Mouse (Mus musculus): ENCODE measurements around the gene Rtca.

The Rtca gene

DNA sequence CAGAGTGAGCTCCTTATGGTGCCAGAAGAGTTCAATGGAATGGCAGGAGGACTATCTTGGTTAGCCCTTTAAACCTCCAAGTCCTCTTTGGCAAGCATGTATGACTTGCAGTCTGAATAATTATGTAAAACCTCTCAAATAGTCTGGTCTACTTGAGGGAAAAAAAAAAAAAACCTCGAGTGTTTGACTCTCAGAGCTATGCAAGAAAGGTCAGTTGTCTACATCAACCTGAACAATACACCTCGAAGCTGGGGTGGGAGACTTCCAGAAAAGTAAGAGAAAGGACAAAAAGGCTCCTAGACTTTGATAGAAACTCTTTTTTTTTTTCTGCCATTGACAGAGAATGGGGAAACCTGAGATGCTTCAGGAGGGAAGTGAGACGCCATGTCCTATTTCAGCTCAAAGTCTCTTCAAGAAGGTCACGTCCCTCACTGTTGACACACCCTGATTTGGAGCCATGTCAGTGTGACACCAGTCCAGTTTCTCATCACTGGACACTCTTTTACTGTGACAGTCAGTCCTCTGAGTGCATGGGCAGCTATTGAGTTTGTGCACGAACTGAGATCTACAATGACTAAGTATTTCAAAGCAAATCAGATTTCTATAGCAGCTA is 31.2 kb downstream of the Rtca start:
- no peak for DNase-seq (ENCODE audit: low read depth, low spot score)

DNA sequence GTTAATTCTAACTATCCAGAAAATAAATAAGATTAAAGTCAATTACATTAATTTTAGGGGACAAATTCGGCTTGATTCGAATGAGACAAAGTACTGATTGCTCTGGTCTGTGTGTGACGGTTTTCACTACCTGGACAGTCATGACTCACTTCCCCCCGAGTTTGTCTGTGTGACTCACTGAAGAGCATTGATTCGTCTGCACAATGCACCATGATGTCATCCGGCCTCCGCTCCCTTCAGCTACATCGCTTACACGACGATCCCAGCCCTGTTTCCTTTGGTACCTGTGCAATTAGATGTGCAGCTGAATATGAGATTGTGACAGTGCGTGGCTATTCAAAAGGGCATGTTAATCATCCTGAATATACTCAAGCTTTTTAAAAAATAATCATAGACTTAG is 33.4 kb downstream of the Rtca start:
- no peak for DNase-seq (ENCODE audit: low read depth, low spot score)

DNA sequence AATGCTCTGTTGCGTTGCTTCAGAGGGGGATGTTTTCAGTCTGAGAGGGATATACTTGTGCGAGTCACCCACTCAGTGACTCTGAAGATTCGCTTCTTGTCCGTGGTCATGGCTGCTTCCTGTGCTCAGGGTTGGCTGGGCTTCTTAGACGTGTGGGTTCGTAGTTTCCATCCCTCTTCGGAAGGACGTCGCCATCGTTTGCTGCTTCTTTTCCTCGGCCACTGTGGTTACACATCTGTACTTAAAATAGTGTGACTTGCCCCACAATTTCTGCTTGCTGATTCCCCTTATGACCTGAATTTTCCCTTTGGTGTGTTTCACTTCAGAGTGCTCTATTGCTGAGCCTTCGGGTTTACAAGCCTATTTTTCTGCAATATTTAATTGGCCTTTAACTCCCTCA is 42.3 kb downstream of the Rtca start:
- DNase-seq (ENCODE audit: low read depth, low spot score): no peak

DNA sequence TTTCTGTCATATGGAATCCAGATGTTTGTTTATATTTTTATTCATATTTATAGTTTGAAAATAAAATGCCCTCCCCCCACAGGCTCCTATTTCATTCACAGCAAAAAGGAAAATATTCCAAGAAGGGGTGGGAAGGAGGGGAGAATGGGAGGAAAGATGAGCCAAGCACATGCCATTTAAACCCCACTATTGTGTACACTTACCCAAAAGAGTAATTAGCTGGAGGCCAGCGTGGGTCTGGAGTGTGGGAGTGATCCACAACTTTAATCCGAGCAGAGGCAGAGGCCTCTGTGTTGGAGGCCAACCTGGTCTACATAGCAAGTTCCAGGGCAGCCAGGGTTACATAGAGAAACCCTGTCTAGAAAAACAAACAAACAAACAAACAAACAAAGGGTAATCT is 43.7 kb downstream of the Rtca start:
- no peak for DNase-seq (ENCODE audit: low read depth, low spot score)

- DNase-seq (ENCODE audit: low read depth, low spot score): no peak
Observed at GRCm38 (mm10) chr3:116461053-116461452, 47.0 kb downstream of the Rtca start.

- no peak for DNase-seq (ENCODE audit: low read depth, low spot score)
Observed at GRCm38 (mm10) chr3:116454529-116454928, 53.5 kb downstream of the Rtca start.

DNA sequence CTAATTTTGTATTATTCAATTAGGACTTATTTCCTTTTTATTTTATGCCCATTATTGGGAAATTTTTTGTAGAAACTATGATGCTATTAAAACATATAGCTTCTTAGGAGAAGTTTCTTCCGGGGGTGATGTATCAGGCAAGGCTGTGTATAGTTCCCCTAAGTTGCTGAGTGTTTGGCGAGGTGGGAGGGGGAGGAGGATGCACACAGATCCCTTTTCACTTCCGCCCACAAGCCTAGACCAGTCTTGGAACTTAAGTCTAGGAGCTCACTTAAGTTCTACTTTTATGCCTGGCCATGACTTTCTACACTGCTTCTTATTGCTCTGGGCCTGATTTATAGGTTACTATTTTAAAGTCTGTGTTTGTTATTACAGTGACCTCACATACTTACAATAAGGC is 57.3 kb downstream of the Rtca start:
- no peak for DNase-seq (ENCODE audit: low read depth, low spot score)

DNA sequence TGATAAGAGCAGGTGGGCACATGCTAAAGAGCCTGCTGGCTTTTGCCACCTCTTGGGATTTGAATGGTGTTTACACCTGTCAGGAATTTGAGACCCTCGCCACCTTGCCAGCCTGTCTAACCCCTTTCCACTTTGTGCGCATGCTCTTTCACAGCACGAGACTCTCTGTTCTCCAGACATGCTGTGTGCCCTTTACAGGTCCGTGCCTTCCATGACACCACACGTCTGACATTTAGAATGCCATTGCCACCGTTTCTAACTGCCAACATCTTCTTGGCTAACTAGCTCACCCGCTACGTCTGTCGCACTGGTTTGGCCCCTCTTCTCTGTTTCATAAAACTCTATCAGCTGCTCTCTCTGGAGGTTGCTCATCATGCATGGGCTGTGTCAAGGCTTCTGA is 63.7 kb downstream of the Rtca start:
- no peak for DNase-seq (ENCODE audit: low read depth, low spot score)

DNA sequence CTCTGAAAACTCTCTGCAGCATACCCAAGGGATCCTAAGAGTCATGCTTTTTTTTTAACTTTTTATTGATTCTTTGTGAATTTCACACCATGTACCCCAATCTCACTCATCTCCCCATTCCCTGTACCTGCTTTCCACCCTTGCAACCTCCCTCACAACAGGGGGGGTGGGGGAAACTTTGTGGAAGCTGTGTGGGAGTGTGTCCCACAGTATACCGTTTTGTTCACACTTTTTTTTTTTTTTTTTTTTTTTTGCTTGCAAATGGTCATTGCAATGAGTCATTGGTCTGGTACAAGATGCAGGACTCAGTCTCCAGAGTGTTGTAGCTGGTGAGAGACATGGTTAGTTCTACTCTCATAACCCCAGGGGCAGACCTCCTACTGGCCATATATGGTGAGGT is 65.2 kb downstream of the Rtca start:
- no peak for DNase-seq (ENCODE audit: low read depth, low spot score)

GRCm38 (mm10) chr3:116441518-116442205 is 66.3 kb downstream of the Rtca start:
- no peak for DNase-seq (ENCODE audit: low read depth, low spot score)

DNA sequence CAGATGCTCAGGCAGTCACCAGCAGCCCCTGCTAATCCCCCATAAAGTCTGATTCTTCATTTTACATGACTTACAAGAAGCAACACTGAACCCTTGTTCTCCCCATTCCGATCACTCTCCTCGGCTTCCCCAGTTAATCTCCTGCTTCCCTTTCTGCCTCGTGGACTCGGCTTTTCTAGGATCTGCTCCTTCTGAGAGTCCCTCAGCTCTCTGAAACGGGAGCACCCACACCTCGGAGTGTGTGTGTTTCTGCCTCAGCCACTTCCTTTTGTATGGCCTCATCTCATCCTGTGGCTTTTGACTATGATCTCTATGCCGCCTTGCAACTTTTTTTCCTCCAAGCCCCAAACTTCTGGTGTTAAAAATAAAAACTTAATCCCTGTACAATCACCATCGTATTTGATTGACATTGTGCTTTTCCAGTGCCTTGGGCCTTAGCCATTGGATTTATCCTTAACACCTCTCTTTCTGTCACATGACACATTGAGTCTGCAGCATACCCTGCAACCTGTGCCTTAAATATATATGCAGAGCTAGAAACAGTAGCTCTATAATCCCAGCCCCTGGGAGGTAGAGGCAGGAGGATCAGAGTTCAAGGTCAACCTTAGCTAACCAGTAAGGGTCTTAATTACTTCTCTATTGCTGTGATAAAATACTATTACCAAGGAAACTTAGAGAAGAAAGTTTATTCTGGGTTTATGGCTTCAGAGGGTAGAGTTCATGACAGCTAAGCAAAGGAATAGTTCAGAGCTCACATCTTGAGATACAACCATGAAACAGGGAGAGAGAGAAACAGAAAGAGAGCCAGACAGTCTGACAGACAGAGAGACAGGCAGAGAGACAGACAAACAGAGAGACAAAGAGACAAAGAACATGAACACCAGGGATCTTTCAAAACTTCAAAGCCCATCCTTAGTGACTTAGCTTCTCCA is 67.7 kb downstream of the Rtca start:
- DNase-seq (ENCODE audit: low read depth, low spot score): no peak

Data from WW6 (cell line).